Mouse (Mus musculus): Measurements from ENCODE around the gene Ypel2.

DNA sequence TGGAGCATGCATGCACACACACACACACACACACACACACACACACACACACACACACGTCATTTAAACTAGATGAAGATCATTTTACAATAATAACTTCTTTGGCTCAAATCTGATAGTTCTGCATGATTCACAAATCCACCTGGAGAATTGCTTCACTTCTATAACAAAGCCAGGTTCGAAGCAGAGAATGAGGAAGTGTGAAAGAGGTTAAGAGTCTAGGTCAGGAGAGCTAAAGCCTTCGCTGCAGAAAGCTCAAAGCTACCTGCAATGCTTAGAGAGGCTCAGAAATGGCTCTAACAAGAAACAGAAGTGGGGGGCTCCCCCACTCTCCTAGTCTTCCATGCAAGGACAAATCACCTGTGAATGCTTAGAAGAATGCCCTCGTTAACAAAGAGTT is 24.6 kb upstream of the Ypel2 start:
- TF ChIP-seq POLR2AphosphoS2 (IDR thresholded peaks at IDR 0.05; ENCODE audit: insufficient read length, low read depth) (no peak), USF1 (IDR thresholded peaks at IDR 0.05; ENCODE audit: low read depth) (no peak), POLR2A (IDR thresholded peaks at IDR 0.05; ENCODE audit: insufficient read length, low read depth) (no peak), CEBPB (IDR thresholded peaks at IDR 0.05; ENCODE audit: insufficient read depth, poor library complexity, severe bottlenecking) (no peak), E2F4 (IDR thresholded peaks at IDR 0.05; ENCODE audit: insufficient read depth) (no peak), MAX (IDR thresholded peaks at IDR 0.05; ENCODE audit: low read depth) (no peak), TCF12 (IDR thresholded peaks at IDR 0.05; ENCODE audit: insufficient read depth, poor library complexity, severe bottlenecking) (no peak)
